Mouse (Mus musculus): ENCODE measurements around the gene Selenok.

Selenok gene

GRCm38 (mm10) chr14:29996000-29996751 is 28.1 kb downstream of the Selenok start:
- DNase-seq = no peak

- DNase-seq = no peak
Measured at GRCm38 (mm10) chr14:29997345-29997744, 29.2 kb downstream of the Selenok start.

GRCm38 (mm10) chr14:29998747-29999474 is 30.8 kb downstream of the Selenok start:
- no peak for DNase-seq

- no peak for DNase-seq
Measured at GRCm38 (mm10) chr14:29999475-29999811, 31.3 kb downstream of the Selenok start.

GRCm38 (mm10) chr14:30008733-30009575 is 40.8 kb downstream of the Selenok start, which contains the start of the genes Il17rb and Chdh:
Il17rb (minus strand) TSS chr14:30008896.
Chdh (plus strand) TSS chr14:30009023.
- DNase-seq = peak; percentile 56 to 61

GRCm38 (mm10) chr14:30009864-30010560 is 41.9 kb downstream of the Selenok start:
- DNase-seq = peak; percentile 46 to 62

- no peak for DNase-seq
Measured at GRCm38 (mm10) chr14:30011886-30012560, 43.9 kb downstream of the Selenok start.

- peak; percentile 38 to 51 for DNase-seq
Measured at GRCm38 (mm10) chr14:30014487-30014886, 46.4 kb downstream of the Selenok start.

GRCm38 (mm10) chr14:30015008-30015407 is 46.9 kb downstream of the Selenok start:
- no peak for DNase-seq

GRCm38 (mm10) chr14:30016666-30017065 is 48.6 kb downstream of the Selenok start:
- DNase-seq = no peak

- no peak for DNase-seq
Measured at GRCm38 (mm10) chr14:30017794-30018462, 49.8 kb downstream of the Selenok start.

GRCm38 (mm10) chr14:30018463-30018801 is 50.3 kb downstream of the Selenok start:
- DNase-seq = no peak

GRCm38 (mm10) chr14:30018846-30019245 is 50.7 kb downstream of the Selenok start:
- no peak for DNase-seq

GRCm38 (mm10) chr14:30019375-30019774 is 51.3 kb downstream of the Selenok start:
- no peak for DNase-seq

GRCm38 (mm10) chr14:30019792-30020575 is 51.9 kb downstream of the Selenok start:
- peak in 1 of 2 experiments; percentile 27 for DNase-seq

- DNase-seq = peak; percentile 46 to 55
Measured at GRCm38 (mm10) chr14:30022471-30022870, 54.4 kb downstream of the Selenok start.

GRCm38 (mm10) chr14:30024387-30024786 is 56.3 kb downstream of the Selenok start:
- DNase-seq = no peak
